Mouse (Mus musculus) heart, postnatal 0 days (tissue): ENCODE measurements at regions not wholly inside any gene's neighbourhood (a gene's known extent, or its start where the extent isn't known, plus 50 kb on each side); places are given as distances from the start of the nearest gene placed in this dataset.

Experiments used
- ATAC-seq: fragments of 200-750 bp; cut with Nextera tagmentation; 2 replicates; pipeline ENCODE4 v1.8.0; 2017; ENCODE audit warnings: low read depth, moderate number of reproducible peaks, moderate library complexity; ENCODE audit not compliant: insufficient read depth
- DNase-seq: peaks from one replicate; pipeline ENCODE4 v3.0.0-alpha.2; 2016; ENCODE audit warnings: low spot score
- H3K27ac ChIP-seq: fragments of 300-500 bp; sonication (generic); 2 replicates; pipeline ENCODE4 v1.5.1; 2014; ENCODE audit warnings: low read depth, mild to moderate bottlenecking
- H3K27me3 ChIP-seq: fragments of 300-500 bp; sonication (generic); 2 replicates; pipeline ENCODE4 v1.6.1; 2014; ENCODE audit warnings: low read length, mixed read lengths; ENCODE audit not compliant: control insufficient read depth, insufficient read depth
- H3K36me3 ChIP-seq: fragments of 300-500 bp; sonication (generic); replicated peaks from 2 replicates; pipeline ENCODE4 v1.6.1; 2014; ENCODE audit warnings: low read length, mixed read lengths; ENCODE audit not compliant: control insufficient read depth, insufficient read depth
- H3K4me1 ChIP-seq: fragments of 300-500 bp; sonication (generic); 2 replicates; pipeline ENCODE4 v1.6.1; 2014; ENCODE audit warnings: antibody characterized with exemption; ENCODE audit not compliant: control insufficient read depth, insufficient read depth
- H3K4me2 ChIP-seq: fragments of 300-500 bp; sonication (generic); 2 replicates; pipeline ENCODE4 v1.6.1; 2014; ENCODE audit warnings: low read depth, mild to moderate bottlenecking, low read length, moderate library complexity
- H3K4me3 ChIP-seq: fragments of 300-500 bp; sonication (generic); 2 replicates; pipeline ENCODE4 v1.5.1; 2014; ENCODE audit warnings: low read depth, low read length
- H3K9ac ChIP-seq: fragments of 300-500 bp; sonication (generic); replicated peaks from 2 replicates; pipeline ENCODE4 v1.6.1; 2014; ENCODE audit warnings: low read depth, low read length, mixed read lengths
- H3K9me3 ChIP-seq: fragments of 300-500 bp; sonication (generic); replicated peaks from 2 replicates; pipeline ENCODE4 v1.6.1; 2016; ENCODE audit warnings: low read length; ENCODE audit not compliant: control insufficient read depth
- CTCF ChIP-seq: IDR thresholded peaks from 2 replicates; pipeline ENCODE4 v1.5.1; 2016; ENCODE audit warnings: antibody characterized with exemption, control low read depth, low read depth
- EP300 ChIP-seq: IDR thresholded peaks from 2 replicates; pipeline ENCODE4 v1.6.1; 2016; ENCODE audit warnings: antibody characterized with exemption, low read depth
- WGBS: fragments of 180-500 bp; shearing (Covaris S2); extraction: QIAGEN DNeasy Blood & Tissue Kit; methylation state at CpG from one replicate; pipeline ENCODE4 v1.1.7; 2014; 5-methylcytosine and 5-hydroxymethylcytosine counted together

DNA sequence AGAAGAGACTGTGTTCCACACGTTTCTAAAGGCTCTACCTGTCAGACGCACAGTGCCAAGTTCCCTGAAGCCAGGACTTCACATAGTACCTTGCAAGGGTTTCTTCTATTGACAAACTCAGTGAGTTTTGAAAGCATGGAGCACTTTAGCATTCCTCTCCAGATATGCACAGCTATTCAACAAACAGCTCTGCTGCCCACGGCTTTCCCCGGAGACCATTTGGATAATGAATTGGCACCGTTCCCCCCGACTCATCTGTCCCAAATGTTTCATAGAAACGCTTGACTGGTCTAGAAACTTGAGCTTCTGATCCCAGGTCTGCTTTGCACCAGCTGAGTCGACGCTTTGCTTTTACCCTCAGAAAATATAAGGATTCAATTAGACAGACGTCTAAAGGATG is 162.2 kb upstream of the St6galnac5 start:
- Histone ChIP-seq H3K27me3 (no peaks in the 10 kb centered on the region), H3K4me2 (no peak overlapping the region), H3K36me3 (no peaks in the 10 kb centered on the region), H3K4me1 (no peaks in the 10 kb centered on the region), H3K9ac (no peak overlapping the region), H3K9me3 (no peaks in the 10 kb centered on the region), H3K27ac (no peak overlapping the region), H3K4me3 (no peak overlapping the region)
- ATAC-seq: no peak
- 70% methylated on average over 10 of the region's 10 CpGs for WGBS
- DNase-seq: no peak
- TF ChIP-seq CTCF (no peak), EP300 (no peak)

DNA sequence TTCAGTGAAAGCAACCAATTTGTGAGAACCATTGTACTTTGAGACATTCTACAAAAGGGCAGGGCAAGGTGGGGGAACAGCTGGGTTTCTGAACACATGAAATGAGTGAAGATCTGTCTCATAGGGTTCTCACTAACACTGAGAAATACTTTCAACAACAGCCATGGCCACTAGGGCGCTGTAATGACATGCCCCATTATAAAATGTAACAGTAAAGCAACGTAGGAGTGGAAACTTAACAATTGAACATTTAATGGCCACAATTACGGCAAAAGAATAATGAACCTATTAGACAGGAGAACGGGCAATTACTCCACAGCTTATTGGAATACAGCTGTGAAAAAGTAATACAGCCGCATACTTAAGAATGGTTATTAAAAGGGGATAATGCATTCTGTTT is 158.9 kb upstream of the St6galnac5 start:
- ATAC-seq (no peak), DNase-seq (no peak)
- Histone ChIP-seq H3K4me3 (no peak overlapping the region), H3K27ac (no peak overlapping the region), H3K9ac (no peak overlapping the region), H3K27me3 (no peaks in the 10 kb centered on the region), H3K9me3 (no peaks in the 10 kb centered on the region), H3K4me1 (no peaks in the 10 kb centered on the region), H3K4me2 (no peak overlapping the region), H3K36me3 (no peaks in the 10 kb centered on the region)
- no peak for TF ChIP-seq CTCF
- no peak for TF ChIP-seq EP300
- WGBS: 84% methylated on average over 5 of the region's 5 CpGs

DNA sequence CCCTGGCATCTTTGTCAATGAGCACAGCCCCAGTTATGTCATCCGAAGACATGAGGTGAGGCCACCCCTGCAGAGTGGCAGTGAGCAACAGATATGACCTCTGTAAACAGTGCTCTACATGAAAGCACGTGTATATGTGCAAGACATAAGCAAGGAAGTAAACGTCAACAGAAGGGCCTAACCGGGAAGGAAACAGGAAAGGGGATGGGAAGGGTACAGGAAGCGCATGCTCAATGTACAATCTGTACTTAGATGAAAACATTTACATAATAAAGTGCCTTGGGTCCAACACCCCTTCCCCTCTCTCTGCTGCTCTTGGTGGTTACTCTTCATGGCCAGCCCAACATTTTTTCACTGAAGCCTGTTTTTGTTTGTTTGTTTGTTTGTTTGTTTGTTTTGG is 143.3 kb upstream of the St6galnac5 start:
- H3K4me3 ChIP-seq: no peak overlapping the region
- ATAC-seq (no peak), DNase-seq (no peak)
- TF ChIP-seq CTCF (no peak), EP300 (no peak)
- H3K27ac ChIP-seq: no peak overlapping the region
- no peaks in the 10 kb centered on the region for H3K9me3 ChIP-seq
- H3K4me1 ChIP-seq: no peaks in the 10 kb centered on the region
- H3K27me3 ChIP-seq: no peaks in the 10 kb centered on the region
- no peak overlapping the region for H3K9ac ChIP-seq
- no peaks in the 10 kb centered on the region for H3K36me3 ChIP-seq
- no peak overlapping the region for H3K4me2 ChIP-seq
- WGBS: 66% methylated on average over 5 of the region's 5 CpGs

DNA sequence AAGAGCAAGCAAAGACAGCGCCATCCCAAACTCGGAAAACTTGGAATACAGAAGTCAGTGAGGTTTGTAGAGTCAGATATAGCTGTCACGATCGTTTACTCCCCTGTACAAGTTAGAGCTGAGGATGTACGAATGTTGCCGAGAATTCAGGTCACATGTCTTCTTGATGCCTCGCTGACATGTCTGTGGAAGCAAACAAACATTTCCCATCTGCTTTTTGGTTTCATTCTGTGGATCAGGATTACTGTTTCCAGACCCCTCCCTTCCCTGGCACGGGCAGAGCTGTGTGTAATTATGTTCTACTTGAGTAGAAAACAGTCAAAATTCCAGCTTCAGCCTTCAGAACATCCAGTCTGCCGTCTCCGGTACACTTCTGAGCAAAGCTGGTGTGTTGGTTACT is 139.9 kb upstream of the St6galnac5 start:
- no peaks in the 10 kb centered on the region for H3K9me3 ChIP-seq
- TF ChIP-seq CTCF (no peak), EP300 (no peak)

DNA sequence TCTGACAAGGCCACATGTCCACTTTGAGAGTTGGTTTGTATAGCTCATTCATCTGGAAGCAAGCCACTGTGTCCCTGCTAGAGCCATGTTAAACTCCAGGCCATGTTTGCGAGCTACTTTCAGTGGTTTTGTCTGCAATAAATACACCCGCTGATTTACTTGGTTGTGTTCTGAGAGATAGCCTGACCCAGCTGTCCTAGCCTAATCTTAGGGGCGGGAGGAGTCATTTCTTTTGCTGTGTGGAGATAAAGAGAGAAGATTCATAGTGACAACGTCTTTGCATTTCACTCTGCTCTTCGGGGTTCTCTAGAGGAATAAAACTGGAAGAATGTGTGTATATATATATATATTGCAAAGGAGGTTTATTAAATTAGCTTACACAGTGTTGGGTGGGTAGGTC is 137.1 kb upstream of the St6galnac5 start:
- H3K9me3 ChIP-seq: no peaks in the 10 kb centered on the region
- H3K4me2 ChIP-seq: no peak overlapping the region
- WGBS: 72% methylated on average over 5 of the region's 5 CpGs
- DNase-seq (no peak), ATAC-seq (no peak)
- H3K4me3 ChIP-seq: no peak overlapping the region
- no peaks in the 10 kb centered on the region for H3K36me3 ChIP-seq
- H3K27ac ChIP-seq: no peak overlapping the region
- H3K9ac ChIP-seq: no peak overlapping the region
- TF ChIP-seq EP300: no peak
- TF ChIP-seq CTCF: no peak
- no peaks in the 10 kb centered on the region for H3K27me3 ChIP-seq
- H3K4me1 ChIP-seq: no peaks in the 10 kb centered on the region

More for the DNA sequence above, 139.9 kb upstream of the St6galnac5 start:
- Histone ChIP-seq H3K27ac (no peak overlapping the region), H3K4me2 (no peak overlapping the region), H3K4me3 (no peak overlapping the region), H3K36me3 (no peaks in the 10 kb centered on the region), H3K27me3 (no peaks in the 10 kb centered on the region), H3K9ac (no peak overlapping the region), H3K4me1 (no peaks in the 10 kb centered on the region)
- ATAC-seq: no peak
- no peak for DNase-seq
- WGBS: 68% methylated on average over 10 of the region's 10 CpGs

DNA sequence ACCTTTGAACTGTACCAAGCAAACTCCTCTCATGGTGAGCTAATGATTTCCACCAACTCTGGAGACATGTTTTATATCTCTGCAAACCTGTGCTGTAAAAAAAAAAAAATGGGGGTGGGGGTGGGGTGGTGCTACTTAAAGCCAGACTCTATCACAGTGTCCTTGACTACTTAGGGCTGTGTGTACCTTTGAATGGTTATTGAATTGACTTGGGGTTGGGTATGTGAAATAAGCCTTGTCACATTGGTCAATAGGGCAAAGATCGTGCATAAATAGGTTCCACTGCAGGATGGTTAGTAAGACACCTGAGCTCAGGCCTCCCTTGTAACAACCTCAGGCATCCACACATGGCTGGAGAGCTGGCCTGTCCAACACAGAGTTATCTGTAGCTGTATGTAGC is 136.6 kb upstream of the St6galnac5 start:
- Histone ChIP-seq H3K27me3 (no peaks in the 10 kb centered on the region), H3K4me3 (no peak overlapping the region), H3K9ac (no peak overlapping the region), H3K9me3 (no peaks in the 10 kb centered on the region), H3K36me3 (no peaks in the 10 kb centered on the region), H3K4me1 (no peaks in the 10 kb centered on the region), H3K4me2 (no peak overlapping the region), H3K27ac (no peak overlapping the region)
- WGBS: 88% methylated on average over 1 of the region's 1 CpGs
- TF ChIP-seq EP300 (no peak), CTCF (no peak)
- ATAC-seq (no peak), DNase-seq (no peak)
